Mouse (Mus musculus) thymus, postnatal 4 days (tissue): ENCODE measurements around the gene Esyt2.

Source experiments
- DNase-seq: peaks from one replicate; pipeline ENCODE4 v3.0.0; 2021

The Esyt2 gene

DNA sequence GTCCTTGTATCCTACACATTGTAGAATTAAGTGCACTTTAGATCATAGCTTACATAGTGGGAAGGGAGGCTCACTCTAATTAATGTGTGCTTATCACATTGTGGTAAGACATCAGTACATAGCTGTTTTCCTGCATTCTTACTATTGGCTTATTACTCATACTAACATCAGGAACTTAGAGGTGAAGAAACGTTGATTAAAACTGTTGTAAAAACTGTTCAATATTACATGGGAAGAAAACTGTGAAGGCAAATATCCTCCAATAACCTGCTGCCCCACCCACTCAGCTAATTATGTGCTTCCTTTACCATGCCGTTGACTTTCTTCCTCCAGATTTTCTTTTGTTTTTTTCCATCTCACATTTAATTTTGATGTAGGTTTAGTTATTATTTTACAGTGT is 87.9 kb downstream of the Esyt2 start:
- DNase-seq: no peak

- no peak for DNase-seq
These were observed 102.1 kb downstream of the Esyt2 start for GRCm38 (mm10) chr12:116383101-116383500.

DNA sequence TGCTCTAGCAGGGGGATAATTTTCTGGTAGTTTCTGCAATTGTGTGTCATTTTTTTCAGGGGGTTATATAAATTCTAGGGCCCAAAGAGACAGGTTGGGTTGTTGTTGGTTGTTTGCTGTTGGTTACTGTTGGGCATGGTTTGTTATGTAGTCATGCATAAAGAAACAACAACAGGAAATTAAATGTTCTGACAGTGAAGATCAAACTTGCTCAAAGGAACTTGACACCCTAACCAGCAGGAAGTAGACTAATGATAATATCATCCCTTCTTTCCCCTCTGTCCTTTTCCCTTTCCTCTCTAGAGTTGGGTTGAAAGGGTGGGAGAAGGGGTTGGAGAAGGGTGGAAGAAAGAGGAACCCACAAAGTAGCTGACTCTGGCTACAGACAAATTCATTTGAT is 103.0 kb downstream of the Esyt2 start:
- no peak for DNase-seq

DNA sequence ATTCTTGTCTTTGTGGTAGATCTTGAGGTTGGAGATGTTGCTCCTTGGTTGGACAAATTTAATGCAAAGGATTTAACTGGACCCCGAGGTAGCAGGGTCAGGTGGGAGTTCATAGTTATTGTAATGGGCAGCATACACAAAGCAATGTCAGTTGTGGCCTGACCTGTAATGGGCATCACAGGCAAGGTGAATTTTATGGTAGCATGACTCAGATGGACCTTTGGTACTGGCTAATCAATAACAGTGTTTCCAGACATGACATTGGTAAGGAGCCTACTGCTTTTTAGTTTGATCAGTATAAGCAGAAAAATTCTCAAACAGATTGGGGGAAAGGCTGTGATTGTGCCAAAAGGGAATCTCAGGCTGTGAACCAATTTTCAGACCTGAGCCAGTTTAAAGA is 105.8 kb downstream of the Esyt2 start:
- DNase-seq: no peak

- no peak for DNase-seq
These were observed 108.9 kb downstream of the Esyt2 start for GRCm38 (mm10) chr12:116389868-116390267.

- DNase-seq: peak; percentile 25
These were observed 113.3 kb downstream of the Esyt2 start for GRCm38 (mm10) chr12:116394327-116394726.

- DNase-seq: no peak
These were observed 114.3 kb downstream of the Esyt2 start for GRCm38 (mm10) chr12:116395312-116395711.

GRCm38 (mm10) chr12:116396072-116396695 is 115.2 kb downstream of the Esyt2 start:
- DNase-seq: no peak

DNA sequence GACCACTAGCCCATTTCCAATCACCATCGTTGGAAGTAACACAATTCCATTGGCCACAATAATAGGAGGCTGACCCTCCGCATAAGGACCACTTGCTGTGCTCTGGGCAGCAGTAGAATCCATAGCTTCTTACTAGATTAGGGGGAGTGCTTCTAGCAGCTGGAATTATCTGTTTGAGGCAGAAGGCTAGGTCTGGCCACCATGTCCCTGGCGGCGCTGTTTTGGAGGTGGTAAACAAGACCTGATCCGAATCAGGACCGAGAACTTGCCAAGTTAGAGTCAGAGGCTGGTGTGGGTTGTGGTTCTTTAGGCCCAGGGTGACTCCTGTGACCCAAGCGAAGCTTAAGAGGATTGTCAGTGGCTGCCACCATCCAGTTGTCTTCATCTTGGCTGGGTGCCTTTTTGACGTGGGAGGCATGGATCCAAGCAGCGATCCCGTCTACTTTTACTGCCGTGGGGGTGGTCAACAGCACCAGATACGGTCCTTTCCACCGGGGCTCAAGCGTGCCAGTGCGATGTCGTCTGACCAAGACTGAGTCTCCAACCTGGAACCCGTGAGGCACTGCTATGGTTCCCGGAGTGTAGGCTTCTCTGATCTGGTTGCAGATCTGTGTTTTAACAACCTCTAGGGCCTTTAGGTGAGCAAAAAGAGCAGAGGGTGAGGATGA is 123.2 kb downstream of the Esyt2 start:
- peak; percentile 23 for DNase-seq

DNA sequence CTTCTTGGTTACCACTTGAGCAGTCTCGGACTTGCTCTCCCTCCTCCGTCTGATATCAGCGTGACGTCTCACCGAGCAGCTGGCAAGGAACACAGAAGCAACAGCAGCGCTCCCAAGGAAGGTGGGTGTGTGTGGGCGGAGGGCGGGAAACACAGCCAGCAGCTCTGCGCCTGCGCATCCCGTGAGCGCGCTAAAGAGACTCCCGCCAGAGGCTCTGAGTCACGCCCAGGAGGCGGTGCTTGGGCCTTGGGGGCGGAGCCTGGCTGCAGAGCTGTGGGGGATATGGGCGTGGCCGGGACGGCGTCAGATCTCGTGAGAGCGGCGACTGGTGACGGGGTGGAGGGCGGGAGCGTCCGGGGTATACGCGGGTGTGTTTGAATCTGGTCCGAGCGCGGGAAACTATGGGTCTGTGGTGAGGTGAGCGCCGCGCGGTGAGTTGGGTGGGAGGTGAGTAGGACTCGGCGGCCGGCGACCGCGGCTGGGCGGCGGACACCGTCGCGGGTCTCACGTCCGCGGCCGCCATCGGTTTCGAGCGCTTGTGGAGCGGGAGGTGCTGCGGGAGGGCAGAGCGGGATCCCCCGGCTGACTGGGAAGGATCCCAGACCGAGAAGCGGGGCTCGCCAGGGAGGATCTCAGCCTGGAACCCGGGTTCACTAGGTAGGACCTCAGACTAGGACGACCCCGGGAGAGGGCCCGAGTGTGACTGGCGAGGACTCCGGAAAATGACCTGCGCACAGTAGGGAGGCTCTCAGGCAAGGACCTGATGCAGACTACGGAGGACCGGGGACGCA is 124.2 kb downstream of the Esyt2 start, which contains the start of gene Ncapg2:
Ncapg2 (plus strand) TSS at position 358 of the 791 bp plus-strand sequence.
- peak; percentile 100 for DNase-seq

DNA sequence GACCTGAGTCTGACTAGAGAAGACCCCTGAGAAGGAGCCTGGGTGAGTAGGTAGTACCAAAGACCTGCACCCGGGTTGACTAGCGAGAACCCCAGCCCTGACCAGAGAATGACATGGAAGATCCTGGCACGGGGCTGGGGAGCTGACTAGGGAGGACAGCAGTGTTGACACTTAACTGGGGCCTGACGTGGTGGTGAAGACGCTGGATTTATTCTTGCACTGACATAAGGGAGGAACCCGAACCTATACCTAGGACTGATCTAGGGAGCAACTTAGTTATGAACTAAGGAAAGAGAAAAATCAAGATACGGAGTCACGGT is 124.8 kb downstream of the Esyt2 start:
- DNase-seq: no peak

DNA sequence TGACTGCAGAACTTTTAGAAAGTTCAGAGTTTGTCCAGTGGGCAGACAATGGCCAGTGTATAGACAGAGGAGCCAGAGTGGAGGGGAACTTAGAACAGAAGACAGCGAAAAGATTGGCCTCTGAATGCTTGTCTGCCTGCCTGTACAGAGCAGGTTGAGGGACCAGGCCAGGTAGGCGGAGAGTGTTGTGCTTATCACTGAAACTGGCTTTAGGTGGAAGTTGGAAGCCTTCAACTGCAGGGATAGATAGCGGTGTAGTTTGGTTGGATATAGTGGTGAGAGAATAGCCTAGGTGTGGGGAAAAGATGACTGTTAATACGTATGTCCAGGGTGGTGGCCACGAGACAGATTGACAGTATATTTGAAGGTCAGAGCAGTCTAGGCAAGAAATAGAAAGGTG is 126.9 kb downstream of the Esyt2 start:
- no peak for DNase-seq

- DNase-seq: no peak
These were observed 133.9 kb downstream of the Esyt2 start for GRCm38 (mm10) chr12:116414941-116415340.

DNA sequence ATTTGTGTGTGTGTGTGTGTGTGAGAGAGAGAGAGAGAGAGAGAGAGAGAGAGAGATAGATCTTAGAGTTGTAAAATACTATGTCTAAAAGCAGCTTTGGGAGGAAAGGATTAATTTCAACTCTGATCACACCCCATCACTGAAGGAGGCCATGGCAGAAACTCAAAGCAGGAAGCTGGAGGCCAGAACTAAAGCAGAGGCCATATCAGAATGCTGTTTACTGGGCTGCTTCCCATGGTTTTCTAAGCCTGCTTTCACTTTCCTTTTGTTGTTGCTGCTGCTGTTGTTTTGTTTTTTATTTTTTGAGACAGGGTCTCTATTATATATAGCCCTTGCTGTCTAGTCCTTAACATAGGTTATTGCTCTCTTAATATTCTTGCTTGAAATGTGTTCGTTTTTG is 135.5 kb downstream of the Esyt2 start:
- DNase-seq: no peak

GRCm38 (mm10) chr12:116421656-116422055 is 140.7 kb downstream of the Esyt2 start:
- DNase-seq: no peak

- DNase-seq: no peak
These were observed 144.4 kb downstream of the Esyt2 start for GRCm38 (mm10) chr12:116425392-116425791.

DNA sequence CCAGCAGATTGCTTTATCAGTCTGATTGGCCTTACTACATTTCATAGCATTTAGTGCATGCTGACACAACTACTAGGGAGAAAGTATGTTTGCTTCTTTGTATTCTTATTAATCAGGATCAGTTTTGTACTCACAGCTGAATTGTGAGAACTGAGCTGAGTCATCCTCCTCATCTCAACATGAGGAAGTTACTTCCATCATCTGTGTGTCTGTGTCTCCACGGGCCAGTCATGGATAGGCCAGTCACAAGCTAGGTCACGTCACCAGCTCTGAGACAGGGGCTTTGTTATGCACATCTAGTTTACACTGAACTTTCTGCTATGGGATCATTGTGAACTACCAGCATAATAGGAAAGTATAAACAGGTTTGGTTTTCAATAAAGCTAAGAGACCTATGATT is 152.7 kb downstream of the Esyt2 start:
- no peak for DNase-seq

- DNase-seq: no peak
These were observed 154.2 kb downstream of the Esyt2 start for GRCm38 (mm10) chr12:116435232-116435631.

DNA sequence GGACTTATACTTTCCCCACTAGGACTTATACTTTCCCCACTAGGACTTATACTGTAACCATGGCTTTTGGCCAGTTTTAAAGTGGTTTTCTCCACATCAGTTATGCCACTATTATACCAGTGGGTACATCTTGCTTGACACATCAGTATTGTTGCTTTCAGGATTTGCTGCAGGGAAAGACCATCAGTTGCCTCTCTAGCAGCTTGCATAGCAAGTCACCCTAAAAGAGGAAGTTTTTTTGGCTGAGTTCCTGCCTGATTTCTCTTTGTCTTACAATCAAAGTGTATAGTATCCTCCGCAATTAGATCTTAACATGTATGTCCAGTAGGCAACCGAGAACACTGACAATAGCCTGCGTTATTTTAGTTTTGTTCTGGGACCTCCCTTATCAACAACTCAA is 155.1 kb downstream of the Esyt2 start:
- no peak for DNase-seq

DNA sequence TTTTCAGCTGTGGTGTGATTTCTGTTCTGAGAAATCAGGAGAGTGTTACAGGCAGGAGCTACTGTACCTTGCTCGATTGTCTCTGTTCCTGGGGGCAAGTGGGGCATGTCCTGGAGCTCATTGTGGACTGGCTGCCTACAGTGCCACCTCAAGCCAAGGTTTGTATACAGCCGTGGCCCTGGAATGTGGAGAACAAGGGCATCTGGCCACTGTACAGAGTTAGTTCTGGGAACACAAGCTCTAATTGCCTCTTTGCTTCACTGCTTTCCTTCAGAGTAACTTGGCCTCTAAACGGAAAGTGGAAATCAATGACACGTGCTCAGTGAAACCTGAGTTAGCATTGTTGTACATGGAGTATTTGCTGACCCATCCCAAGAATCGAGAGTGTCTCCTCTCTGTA is 157.6 kb downstream of the Esyt2 start:
- no peak for DNase-seq
